Mouse (Mus musculus) gonadal fat pad, adult 2 months (tissue): ENCODE data around the gene Tmem150b. TPM values are rescaled to one million over a fixed set of nuclear protein-coding genes. Genes with fewer than 3 reads are reported as not detected.

Experiments used
- DNase-seq: peaks from one replicate; pipeline ENCODE4 v3.0.0-alpha.2; 2012; ENCODE audit warnings: low read depth
- polyA plus RNA-seq: library from polyadenylated mRNA; depleted of rRNA; stranded (reverse); fragments of >200 nt; gene quantifications from 2 replicates; pipeline ENCODE4 v1.2.3, GENCODE M21; 2012; rRNA removed

Tmem150b gene
- polyA plus RNA-seq, 1 experiment = 0.89 TPM

- no peak for DNase-seq
Observed at GRCm38 (mm10) chr7:4663742-4664141, 61.3 kb downstream of the Tmem150b start.

GRCm38 (mm10) chr7:4663179-4663578 is 61.9 kb downstream of the Tmem150b start:
- DNase-seq = no peak

GRCm38 (mm10) chr7:4659911-4660443 is 65.1 kb downstream of the Tmem150b start:
- no peak for DNase-seq

GRCm38 (mm10) chr7:4658912-4659551 is 66.0 kb downstream of the Tmem150b start, which contains the start of gene Ppp6r1:
Gene Ppp6r1 (minus strand): TSS chr7:4659019.
- no peak for DNase-seq

GRCm38 (mm10) chr7:4658128-4658907 is 66.7 kb downstream of the Tmem150b start:
- no peak for DNase-seq

- DNase-seq = no peak
Observed at GRCm38 (mm10) chr7:4657521-4658127, 67.4 kb downstream of the Tmem150b start.

Other genes with a start within 250 kb of the Tmem150b start
- gene Ppp1r12c, start 223.6 kb downstream of the Tmem150b start, polyA plus RNA-seq = 57.8 and 59.3 TPM in 2 replicates
- gene Tnnt1, start 208.9 kb downstream of the Tmem150b start, polyA plus RNA-seq = 4.9 and 8.0 TPM in 2 replicates
- gene Tnni3, start 201.0 kb downstream of the Tmem150b start, polyA plus RNA-seq = 2.5 and 5.1 TPM in 2 replicates
- 4.7 and 5.5 TPM in 2 replicates for gene Dnaaf3, start 192.8 kb downstream of the Tmem150b start, polyA plus RNA-seq
- gene Syt5, start 177.7 kb downstream of the Tmem150b start, polyA plus RNA-seq = 0.09 and 0.81 TPM in 2 replicates
- 0.05 TPM in 1 of 2 replicates, not detected in the other for gene Ptprh, start 121.2 kb downstream of the Tmem150b start, polyA plus RNA-seq
- 13.0 and 16.5 TPM in 2 replicates for gene Tmem86b, start 93.8 kb downstream of the Tmem150b start, polyA plus RNA-seq
- gene Ppp6r1, start 66.2 kb downstream of the Tmem150b start, polyA plus RNA-seq = 120 and 134 TPM in 2 replicates
- gene Hspbp1, start 40.2 kb downstream of the Tmem150b start, polyA plus RNA-seq = 28.9 and 31.8 TPM in 2 replicates
- gene Brsk1, start 34.6 kb downstream of the Tmem150b start, polyA plus RNA-seq = 3.3 TPM in 2 replicates
- 71.4 and 75.9 TPM in 2 replicates for gene Kmt5c, start 14.9 kb upstream of the Tmem150b start, polyA plus RNA-seq
- gene Cox6b2, start 27.8 kb upstream of the Tmem150b start, polyA plus RNA-seq = 36.7 and 37.2 TPM in 2 replicates
- 0.26 and 0.80 TPM in 2 replicates for gene Fam71e2, start 46.1 kb upstream of the Tmem150b start, polyA plus RNA-seq
- 0.34 and 0.55 TPM in 2 replicates for gene Il11, start 57.6 kb upstream of the Tmem150b start, polyA plus RNA-seq
- 0.54 and 1.2 TPM in 2 replicates for gene Tmem190, start 57.7 kb upstream of the Tmem150b start, polyA plus RNA-seq
- gene Tmem238, start 64.4 kb upstream of the Tmem150b start, polyA plus RNA-seq = 26.4 and 45.7 TPM in 2 replicates
- 262 and 263 TPM in 2 replicates for gene Rpl28, start 67.6 kb upstream of the Tmem150b start, polyA plus RNA-seq
- gene Ube2s, start 87.3 kb upstream of the Tmem150b start, polyA plus RNA-seq = 229 and 251 TPM in 2 replicates
- gene Shisa7, start 119.4 kb upstream of the Tmem150b start, polyA plus RNA-seq = 1.2 and 2.3 TPM in 2 replicates
- 34.9 and 45.7 TPM in 2 replicates for gene Isoc2b, start 145.0 kb upstream of the Tmem150b start, polyA plus RNA-seq
- 26.4 and 35.4 TPM in 2 replicates for gene Isoc2a, start 151.9 kb upstream of the Tmem150b start, polyA plus RNA-seq
- 0.09 TPM in 1 of 2 replicates, not detected in the other for gene Gm36210, start 181.3 kb upstream of the Tmem150b start, polyA plus RNA-seq
- 6.9 and 10.2 TPM in 2 replicates for gene Zfp628, start 190.0 kb upstream of the Tmem150b start, polyA plus RNA-seq
- 3.6 TPM in 2 replicates for gene Nat14, start 196.8 kb upstream of the Tmem150b start, polyA plus RNA-seq
- gene Ssc5d, start 200.5 kb upstream of the Tmem150b start, polyA plus RNA-seq = 8.5 and 12.1 TPM in 2 replicates
- gene Sbk2, start 239.2 kb upstream of the Tmem150b start, polyA plus RNA-seq = 0.89 and 1.9 TPM in 2 replicates
- gene Sbk3, start 245.9 kb upstream of the Tmem150b start, polyA plus RNA-seq = 0.12 and 0.20 TPM in 2 replicates